Mouse (Mus musculus) leukemia stem cell, adult 10-12 weeks (primary cell): ENCODE data around the gene Olfr914. TPM values are rescaled to one million over a fixed set of nuclear protein-coding genes. Genes with fewer than 3 reads are reported as not detected.

Experiments used
- polyA plus RNA-seq: library from polyadenylated mRNA; stranded (reverse); fragments of >175 nt; gene quantifications from 2 replicates; pipeline ENCODE4 v1.2.3, GENCODE M21; 2012; ENCODE audit warnings: low replicate concordance

Olfr914 gene
- not detected in 2 replicates for polyA plus RNA-seq

GRCm38 (mm10) chr9:38604802-38605201 lies at the start of gene Olfr914:
Olfr914 (plus strand) TSS chr9:38605102.

GRCm38 (mm10) chr9:38579878-38580277 lies 25.0 kb upstream of the Olfr914 start, which contains the start of gene Olfr912:
Olfr912 (plus strand) TSS chr9:38580178.

GRCm38 (mm10) chr9:38592459-38592858 lies 12.4 kb upstream of the Olfr914 start, which contains the start of gene Olfr913:
Olfr913 (plus strand) TSS chr9:38592759.

GRCm38 (mm10) chr9:38659775-38660174 lies 54.9 kb downstream of the Olfr914 start, which contains the start of gene Olfr916:
Olfr916 (minus strand) TSS chr9:38659875.

Other genes starting within 250 kb of the Olfr914 start
- gene Olfr250, start 238.2 kb upstream of the Olfr914 start, polyA plus RNA-seq, result not detected in 2 replicates
- gene Olfr251, start 228.0 kb upstream of the Olfr914 start, polyA plus RNA-seq, result not detected in 2 replicates
- not detected in 2 replicates for gene Olfr147, start 203.4 kb upstream of the Olfr914 start, polyA plus RNA-seq
- gene Olfr901, start 175.6 kb upstream of the Olfr914 start, polyA plus RNA-seq, result not detected in 2 replicates
- gene Olfr902, start 157.4 kb upstream of the Olfr914 start, polyA plus RNA-seq, result not detected in 2 replicates
- gene Olfr904, start 142.0 kb upstream of the Olfr914 start, polyA plus RNA-seq, result not detected in 2 replicates
- gene Olfr905, start 134.0 kb upstream of the Olfr914 start, polyA plus RNA-seq, result not detected in 2 replicates
- gene Olfr906, start 118.0 kb upstream of the Olfr914 start, polyA plus RNA-seq, result not detected in 2 replicates
- gene Olfr907, start 109.3 kb upstream of the Olfr914 start, polyA plus RNA-seq, result not detected in 2 replicates
- gene Olfr911-ps1, start 83.5 kb upstream of the Olfr914 start, polyA plus RNA-seq, result not detected in 2 replicates
- gene Olfr910, start 67.3 kb upstream of the Olfr914 start, polyA plus RNA-seq, result 0.08 TPM in 1 of 2 replicates, not detected in the other
- gene Olfr912, start 24.9 kb upstream of the Olfr914 start, polyA plus RNA-seq, result not detected in 2 replicates
- gene Olfr913, start 12.3 kb upstream of the Olfr914 start, polyA plus RNA-seq, result not detected in 2 replicates
- not detected in 2 replicates for gene Olfr916, start 54.8 kb downstream of the Olfr914 start, polyA plus RNA-seq
- not detected in 2 replicates for gene Olfr917, start 60.7 kb downstream of the Olfr914 start, polyA plus RNA-seq
- not detected in 2 replicates for gene Olfr918, start 69.5 kb downstream of the Olfr914 start, polyA plus RNA-seq
- not detected in 2 replicates for gene Olfr919, start 98.6 kb downstream of the Olfr914 start, polyA plus RNA-seq
- 0.60 and 2.9 TPM in 2 replicates for gene Vwa5a, start 113.2 kb downstream of the Olfr914 start, polyA plus RNA-seq
- not detected in 2 replicates for gene Olfr920, start 147.2 kb downstream of the Olfr914 start, polyA plus RNA-seq
- not detected in 2 replicates for gene Olfr921, start 168.0 kb downstream of the Olfr914 start, polyA plus RNA-seq
- gene Olfr922, start 209.5 kb downstream of the Olfr914 start, polyA plus RNA-seq, result 0.05 TPM in 1 of 2 replicates, not detected in the other
- not detected in 2 replicates for gene Olfr923, start 221.4 kb downstream of the Olfr914 start, polyA plus RNA-seq
- not detected in 2 replicates for gene Olfr924, start 239.3 kb downstream of the Olfr914 start, polyA plus RNA-seq
- not detected in 2 replicates for gene Olfr26, start 250.0 kb downstream of the Olfr914 start, polyA plus RNA-seq